Mouse (Mus musculus): ENCODE results near the gene Ap1m2. TPM values are rescaled to one million over a fixed set of nuclear protein-coding genes. Genes with fewer than 3 reads are reported as not detected.
"Not testable (repeated sequence)": the region's sequence is repeated elsewhere in the genome, so short reads cannot be mapped to it uniquely, and the experiment has no call there.

Ap1m2 gene
- total RNA-seq, 2 experiments from 2014 or later: not detected

DNA sequence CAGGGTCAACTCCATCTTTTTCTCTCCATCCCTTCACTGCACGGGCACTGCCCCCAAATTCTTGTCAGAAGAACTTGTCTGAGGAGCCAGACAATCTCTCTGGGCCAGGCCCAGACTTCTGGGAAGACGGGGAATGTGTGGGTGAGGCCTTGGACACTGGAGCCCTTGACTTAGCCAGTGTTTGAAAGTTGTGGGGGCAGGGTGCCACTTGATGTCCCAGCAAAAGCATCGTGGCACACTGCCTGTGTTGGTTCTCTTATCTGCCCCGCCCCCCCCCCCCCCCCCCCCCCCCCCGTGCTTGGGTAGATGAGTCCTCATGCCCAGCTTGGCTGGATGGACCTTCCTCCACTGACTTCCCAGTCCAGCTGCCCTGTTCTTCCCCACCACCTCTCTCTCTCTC lies 16.9 kb upstream of the Ap1m2 start:
- intact Hi-C loops (cut with DNase I): no loop called here
- DNase-seq: peak; percentile 82 to 84

DNA sequence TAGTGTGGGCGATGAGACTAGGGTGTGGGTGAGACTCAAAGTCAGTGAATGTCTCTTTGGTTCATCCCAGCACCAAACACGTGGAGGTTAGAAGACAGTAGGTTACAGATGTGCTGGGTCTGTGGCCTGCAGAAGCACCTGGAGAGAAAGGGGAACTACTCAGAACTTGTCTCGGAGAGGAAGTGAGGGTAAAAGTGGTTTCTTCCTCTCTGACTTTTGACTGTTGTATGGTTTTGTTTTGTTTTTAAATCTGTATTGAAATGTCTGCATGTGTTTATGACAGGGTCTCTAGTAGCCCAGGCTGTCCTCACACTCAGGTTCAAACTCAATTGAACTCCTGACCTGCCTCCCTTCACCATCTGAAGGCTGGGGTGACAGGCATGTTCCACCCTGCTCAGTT lies 15.9 kb upstream of the Ap1m2 start:
- no peak for DNase-seq
- intact Hi-C loops (cut with DNase I): no loop called here

DNA sequence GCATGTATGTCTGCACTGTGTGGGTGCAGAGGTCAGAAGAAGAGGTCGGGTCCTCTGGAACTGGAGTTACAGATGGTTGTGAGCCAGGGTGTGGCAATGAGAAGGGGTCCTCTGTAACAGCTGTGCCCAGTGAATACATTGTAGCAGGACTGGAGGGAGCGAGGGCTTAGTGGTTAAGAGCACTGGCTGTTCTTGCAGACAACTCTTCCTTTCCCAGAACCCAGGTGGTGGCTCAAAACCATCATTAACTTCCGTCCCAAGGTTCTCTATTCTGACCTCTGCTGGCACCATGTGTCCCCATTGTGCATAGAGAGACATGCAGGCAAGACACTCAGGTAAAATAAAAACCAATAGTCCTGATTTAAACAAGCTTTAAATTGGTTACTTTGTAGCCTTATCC lies 15.4 kb upstream of the Ap1m2 start:
- no peak for DNase-seq
- intact Hi-C loops (cut with DNase I): no loop called here

DNA sequence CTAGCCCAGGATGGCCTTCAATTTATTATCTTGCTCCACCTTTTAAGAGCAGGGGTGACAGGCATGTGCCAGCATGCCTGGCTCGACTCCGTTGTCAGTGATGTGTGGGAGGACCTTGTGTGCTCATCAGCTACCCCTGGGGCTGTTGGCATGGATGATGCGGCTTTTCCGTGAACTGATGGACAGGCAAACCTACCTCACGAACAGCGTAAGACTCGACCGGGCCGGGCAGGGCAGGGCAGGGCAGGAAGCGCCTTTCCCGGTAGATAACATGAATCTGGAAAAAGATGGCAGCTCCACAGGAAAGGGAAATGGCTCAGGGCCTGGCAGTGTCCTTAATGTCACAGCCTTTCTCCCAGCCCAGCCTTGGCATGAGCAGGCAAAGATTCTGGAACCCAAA lies 12.1 kb upstream of the Ap1m2 start:
- DNase-seq: no peak
- intact Hi-C loops (cut with DNase I): no loop called here

DNA sequence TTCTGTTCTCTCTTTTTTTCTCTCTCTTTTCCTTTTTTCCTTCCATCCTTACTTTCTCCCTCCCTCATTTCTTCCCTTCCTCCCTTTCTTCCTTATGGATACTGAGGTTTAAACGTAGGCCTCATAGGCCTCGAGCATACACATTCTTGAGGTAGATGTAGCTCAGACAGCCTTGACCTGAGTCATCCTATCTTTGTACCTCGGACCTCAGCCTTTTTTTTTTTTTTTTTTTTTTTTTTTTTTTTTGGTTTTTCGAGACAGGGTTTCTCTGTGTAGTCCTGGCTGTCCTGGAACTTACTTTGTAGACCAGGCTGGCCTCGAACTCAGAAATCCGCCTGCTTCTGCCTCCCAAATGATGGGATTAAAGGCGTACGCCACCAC lies 10.8 kb upstream of the Ap1m2 start:
- intact Hi-C loops (cut with DNase I); DNase-seq: not testable (repeated sequence)

DNA sequence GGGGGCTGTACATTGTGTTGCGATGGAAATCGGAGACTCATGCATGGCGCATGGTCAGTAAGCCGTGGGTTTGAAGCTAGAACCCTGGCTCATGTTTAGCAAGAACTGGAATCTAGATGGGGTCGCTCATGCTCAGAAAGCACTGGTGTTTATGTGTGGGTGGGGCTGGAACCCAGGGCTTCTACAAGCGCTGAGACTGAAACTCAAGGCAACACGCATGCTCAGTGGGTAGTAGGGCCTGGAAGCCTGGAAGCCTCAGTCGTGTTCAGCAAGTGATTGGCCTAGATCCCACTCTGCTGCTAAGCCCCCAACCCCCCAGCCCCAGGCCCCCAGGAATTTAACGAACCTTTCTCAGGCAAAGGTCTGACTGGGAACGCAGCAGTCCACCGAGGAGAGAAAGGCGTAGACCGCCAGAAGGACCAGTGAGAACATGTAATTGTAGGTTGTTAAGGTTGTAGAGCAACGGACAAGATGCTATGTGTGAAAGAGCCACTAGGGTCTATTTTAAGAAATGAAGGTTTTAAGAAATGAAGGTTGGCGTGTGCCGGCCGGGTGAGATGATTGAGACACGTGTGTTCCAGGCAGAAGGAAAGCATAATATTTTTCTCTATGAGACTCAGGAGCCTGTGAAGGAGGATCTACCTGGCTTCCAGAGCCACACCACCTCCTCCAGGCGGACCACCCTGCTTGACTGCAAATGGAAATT lies 10.2 kb upstream of the Ap1m2 start:
- no peak for DNase-seq
- intact Hi-C loops (cut with DNase I): no loop called here

DNA sequence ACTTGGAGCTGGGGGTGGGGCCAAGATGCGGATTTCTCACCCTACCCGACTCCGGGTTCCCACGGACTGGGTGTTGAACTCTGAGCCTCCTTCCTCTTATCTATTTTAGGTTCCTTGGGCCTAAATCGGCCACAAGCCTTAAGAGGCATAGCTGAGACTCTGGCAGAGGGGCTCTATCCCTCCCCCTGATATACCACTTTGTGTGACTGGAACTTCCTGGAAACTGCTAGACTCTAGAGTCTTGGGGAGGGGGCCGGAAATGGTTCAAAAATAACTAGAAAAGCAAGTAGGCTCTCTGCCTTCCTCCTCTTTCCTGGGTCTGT lies 9.3 kb upstream of the Ap1m2 start:
- intact Hi-C loops (cut with DNase I): loop anchor here (2.0 kb wide), 1 partner anchor 15 kb away; no protein-coding TSS in a partner anchor
- DNase-seq: peak; percentile 47 to 57

DNA sequence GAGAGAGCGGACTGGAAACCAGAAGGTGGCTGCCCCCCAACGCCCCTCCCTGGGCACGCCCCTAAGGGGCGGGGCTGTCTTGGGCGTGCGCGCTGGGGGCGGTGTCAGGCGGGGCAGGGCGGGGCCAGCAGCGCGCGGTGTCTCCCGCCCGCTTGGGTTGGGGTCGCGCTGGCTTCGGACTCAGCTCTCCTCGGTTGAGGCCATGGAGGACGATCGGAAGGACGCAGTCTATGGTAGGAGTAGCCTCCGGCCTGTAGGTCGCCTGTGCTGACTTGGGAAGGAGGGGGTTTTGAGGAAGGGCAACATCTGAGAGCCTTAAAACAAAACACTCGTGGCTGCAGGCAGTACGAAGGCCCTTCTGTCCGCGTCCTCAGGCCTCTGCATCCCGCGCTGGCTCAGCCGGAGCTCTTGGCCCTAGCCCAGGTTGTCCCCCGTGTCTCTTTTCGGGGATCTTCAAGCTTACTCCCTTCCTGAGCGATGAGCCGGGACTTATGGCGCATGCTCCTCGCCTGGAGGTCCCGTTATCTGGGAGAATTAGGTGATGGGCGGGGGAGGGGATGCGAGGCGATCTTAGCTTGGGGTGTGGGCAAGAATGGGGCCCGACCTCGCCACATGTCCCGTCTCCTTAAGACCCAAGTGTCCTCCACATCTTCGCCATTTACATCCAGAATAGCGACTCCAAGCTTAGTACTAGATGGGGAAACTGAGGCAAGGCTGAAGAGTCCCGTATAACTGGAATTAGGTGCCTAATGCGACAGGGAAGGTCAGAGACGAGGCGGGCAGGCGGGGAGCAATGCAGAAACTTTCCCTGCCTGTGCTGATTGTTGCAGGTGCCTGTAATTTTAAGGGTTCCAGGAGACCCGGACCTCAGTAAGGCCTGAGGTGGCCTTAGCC lies 8.7 kb upstream of the Ap1m2 start, which contains the start of gene Slc44a2:
TSS of gene Slc44a2 (plus strand) at position 80 of the 894 bp plus-strand sequence.
- intact Hi-C loops (cut with DNase I): loop anchor here (2.0 kb wide), 1 partner anchor 16 kb away; no protein-coding TSS in a partner anchor
- peak; percentile 91 to 92 for DNase-seq

DNA sequence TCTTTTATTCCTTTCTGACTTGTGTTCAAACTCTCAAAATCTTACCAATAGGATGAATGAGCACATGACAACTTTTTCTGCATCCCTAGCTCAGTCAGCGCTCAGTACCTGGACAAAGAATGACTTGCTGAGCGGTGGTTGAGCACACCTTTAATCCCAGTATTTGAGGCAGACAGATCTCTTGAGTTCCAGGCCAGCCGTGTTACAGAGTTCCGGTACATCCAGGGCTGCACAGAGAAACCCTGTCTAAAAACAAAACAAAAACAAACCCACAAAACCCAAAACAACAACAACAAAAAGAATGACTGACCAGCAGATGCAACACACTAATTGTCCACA lies 8.1 kb upstream of the Ap1m2 start:
- intact Hi-C loops (cut with DNase I): loop anchor here (2.0 kb wide), 1 partner anchor 17 kb away; no protein-coding TSS in a partner anchor
- DNase-seq: no peak

DNA sequence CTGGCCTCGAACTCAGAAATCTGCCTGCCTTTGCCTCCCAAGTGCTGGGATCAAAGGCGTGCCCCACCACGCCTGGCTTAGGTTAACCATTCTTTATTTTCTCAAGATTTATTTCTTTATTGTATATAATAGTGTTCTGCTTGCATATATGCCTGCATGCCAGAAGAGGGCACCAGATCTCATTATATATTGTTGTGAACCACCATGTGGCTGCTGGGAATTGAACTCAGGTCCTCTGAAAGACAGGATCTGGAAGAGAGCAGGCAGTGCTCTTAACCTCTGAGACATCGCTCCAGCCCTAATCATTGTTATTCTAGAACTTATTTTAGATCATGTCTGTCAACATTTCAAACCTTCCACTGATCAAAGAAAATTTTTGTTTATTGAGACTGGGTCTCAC lies 7.4 kb upstream of the Ap1m2 start:
- intact Hi-C loops (cut with DNase I): no loop called here
- DNase-seq: no peak

DNA sequence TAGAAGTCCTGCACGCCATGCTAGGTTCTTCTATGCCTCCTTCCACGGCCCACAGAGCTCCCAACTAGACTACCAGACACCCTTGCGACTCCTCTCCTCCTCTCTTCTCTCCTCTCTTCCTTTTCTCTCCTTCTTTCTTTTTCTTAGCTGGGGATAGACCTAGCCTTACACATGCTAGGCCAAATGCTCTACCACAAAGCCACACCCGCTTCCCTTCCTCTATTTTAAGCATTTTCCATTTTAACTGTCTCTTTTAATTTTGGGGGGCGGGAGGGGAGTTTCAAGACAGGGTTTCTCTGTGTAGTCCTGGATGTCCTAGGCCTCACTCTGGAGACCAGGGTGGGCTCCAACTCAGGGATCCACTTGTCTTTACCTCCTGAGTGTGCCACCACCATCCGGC lies 6.7 kb upstream of the Ap1m2 start:
- intact Hi-C loops (cut with DNase I): no loop called here
- DNase-seq: no peak

DNA sequence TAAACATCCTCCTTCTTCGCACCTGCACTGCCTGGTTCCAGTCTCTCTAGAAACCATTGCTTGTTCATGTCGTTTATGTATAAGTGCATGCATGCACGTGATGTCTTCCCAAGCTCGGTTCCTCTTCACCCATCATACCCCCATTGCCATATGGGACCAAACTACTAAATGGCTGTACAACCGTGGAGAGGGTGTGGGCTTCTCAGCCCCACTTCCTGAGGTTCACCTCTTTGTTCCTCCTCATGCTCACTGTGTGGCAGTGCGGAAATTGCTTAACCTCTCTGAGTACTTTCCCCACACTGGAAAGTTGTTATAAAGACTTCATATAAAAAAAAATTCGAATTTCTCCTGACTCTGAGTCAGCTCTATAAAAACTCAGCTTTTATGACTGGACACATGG lies 4.6 kb upstream of the Ap1m2 start:
- no peak for DNase-seq
- intact Hi-C loops (cut with DNase I): no loop called here

DNA sequence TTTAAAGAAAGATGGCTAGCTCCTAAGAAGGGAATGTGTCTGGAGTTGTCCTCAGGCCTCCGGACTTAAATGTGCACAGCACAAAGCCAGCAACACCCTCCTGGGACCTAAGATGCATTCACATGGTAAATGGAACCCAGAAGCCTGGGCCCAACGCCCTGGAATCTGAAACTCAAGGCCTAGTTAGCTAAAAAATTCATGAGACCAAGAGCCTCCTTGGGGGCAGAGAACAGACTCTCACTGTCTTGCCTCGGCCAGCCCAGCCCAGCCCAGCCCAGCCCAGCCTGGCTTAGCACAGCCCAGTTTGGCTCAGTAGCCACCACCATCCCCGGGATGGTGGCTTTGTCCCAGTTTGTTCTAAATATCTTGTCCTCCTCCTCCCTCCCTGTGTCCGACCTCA lies 3.3 kb upstream of the Ap1m2 start:
- no peak for DNase-seq
- intact Hi-C loops (cut with DNase I): no loop called here

DNA sequence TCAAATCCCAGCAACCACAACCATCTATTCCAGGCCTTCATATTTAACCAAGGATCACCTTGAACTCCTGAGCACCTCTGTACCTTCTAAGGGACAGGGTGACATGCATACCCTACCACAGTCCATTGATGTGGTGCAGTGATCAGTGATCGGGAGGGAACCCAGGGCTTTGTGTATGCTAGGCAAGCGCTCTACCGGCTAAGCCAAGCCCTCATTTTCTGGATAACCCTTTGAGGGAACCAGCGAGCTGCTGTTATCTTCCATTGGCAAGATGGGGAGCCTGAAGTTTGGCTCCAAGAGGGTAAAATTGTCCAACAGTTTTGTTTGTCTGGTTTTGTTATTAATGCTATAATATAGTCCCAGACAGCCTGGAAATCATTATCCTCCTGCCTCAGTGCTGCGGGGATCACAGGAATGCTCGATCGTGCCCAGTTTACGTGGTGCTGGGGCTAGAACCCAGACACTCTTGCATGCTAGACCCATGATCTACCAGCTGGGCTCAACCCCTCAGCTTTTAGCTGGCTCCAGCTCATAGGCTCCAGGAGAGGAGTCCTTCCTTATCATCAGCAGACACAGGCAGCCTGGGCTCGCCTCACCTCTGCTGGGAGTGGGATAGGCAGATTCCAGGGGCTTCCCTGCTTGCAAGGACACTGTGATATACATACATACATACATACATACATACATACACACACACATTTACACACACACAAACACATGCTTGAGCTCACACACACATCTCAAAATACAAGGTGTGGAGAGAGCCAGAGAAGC lies 2.4 kb upstream of the Ap1m2 start:
- no peak for DNase-seq
- intact Hi-C loops (cut with DNase I): no loop called here

DNA sequence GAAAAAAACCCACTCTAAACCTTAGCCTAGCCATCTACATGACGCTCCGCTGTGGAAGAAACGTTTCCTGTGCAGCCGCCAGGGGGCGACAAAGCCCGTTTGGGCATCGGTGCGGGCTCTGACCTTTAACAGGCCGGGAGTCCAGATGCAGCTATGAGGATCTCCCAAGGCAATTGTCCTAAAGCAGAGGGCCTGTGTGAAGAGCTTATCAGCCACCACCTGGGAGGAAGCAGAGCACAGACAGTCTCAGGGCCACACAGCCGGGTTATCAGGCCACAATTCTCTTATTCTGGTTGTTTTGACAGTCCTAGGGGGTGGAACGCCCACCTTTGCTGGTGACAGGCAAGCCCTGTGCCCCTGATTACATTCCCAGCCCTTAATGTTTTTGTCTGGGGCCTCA lies 1.3 kb upstream of the Ap1m2 start:
- DNase-seq: peak; percentile 93 to 95

DNA sequence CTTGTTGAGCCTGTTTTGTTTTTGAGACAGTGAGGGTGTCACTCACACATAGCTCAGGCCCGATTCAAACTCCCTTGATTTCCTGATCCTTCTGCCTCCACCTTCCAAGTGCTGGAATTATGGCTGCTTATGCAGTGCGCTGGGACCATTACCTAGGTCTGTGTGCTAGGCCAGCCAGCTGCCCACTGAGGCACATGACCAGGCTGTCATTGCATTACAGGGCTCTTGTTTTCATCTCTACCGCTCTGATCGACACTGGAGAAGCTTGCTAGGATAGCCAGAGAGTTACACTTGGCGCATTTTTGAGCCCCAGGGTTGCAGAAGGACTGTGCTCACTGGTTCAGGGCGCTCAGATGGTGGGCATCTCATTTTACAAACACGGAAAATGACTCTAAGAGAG lies 442 bp downstream of the Ap1m2 start:
- no peak for DNase-seq
- intact Hi-C loops (cut with DNase I): loop anchor here (2.0 kb wide), 2 partner anchors 99 to 155 kb away; partner anchors contain the start of gene Qtrt1

More for the DNA sequence above, 1.3 kb upstream of the Ap1m2 start:
- intact Hi-C loops (cut with DNase I): loop anchor here (1.0 to 2.0 kb wide), 3 partner anchors 44 to 153 kb away; partner anchors contain the start of gene Qtrt1

DNA sequence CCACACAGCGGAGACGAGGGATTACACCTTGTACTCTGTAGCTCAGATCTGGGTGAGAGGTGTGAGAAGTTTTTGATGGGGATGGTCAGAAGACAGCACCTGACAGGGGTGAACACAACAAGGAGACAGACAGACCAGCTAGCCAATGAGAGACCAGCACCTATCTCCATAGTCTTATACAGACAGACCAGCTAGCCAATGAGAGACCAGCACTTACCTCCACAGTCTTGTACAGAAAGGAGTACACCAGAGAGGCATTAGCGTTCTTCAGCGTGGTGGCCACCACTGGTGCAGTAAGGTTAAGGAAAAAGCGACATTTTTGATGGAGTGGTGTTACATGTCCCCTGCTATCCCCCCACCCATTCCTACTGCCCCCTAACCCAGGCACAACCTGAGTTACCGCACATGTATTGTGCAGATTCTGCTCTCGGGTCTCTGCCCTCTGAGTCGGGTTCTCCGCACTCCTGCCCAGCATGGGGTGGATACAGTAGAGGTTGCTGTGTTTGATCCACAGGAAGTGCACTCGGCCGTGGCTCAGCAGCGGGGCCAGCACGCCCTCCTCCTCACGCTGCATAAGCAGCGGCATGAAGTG lies 2.9 kb downstream of the Ap1m2 start:
- intact Hi-C loops (cut with DNase I): no loop called here
- DNase-seq: no peak

DNA sequence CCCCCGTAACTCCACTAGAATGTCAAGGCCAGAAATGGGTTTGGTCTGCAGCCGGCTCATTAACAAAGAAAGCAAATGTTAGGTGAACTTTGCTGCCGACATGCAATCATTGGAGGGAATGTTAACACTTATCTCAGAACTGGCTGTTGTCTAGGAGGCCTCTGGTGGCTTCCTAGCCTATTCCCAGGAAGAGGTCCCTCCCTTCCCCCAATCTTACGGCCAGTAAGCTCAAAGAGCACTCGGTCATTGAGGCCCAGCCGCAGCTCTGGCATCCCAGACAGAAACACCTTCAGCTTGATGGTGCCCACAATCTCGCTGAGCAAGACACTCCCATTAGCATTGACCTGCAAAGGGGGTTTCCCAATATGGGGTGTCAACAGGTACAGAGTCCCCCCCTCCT lies 7.1 kb downstream of the Ap1m2 start:
- no peak for DNase-seq
- intact Hi-C loops (cut with DNase I): no loop called here

DNA sequence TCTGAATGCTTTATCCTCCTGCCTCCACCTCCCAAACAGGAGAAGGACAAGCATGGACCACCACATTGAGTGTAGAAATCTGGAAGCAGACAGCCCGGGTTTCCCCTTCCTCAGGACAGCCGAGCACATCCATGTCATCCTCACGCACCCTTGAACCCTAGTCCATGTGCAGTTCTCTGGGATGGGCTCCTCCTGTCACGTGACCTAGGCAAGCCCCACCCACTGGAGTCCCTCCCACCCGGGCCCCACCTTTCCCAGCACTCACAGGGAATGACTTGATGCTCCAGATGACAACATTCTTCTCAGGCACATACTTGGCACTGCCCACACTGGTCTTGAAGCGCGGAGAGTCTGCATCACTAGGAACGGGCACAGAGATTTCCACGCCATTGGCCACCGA lies 13.1 kb downstream of the Ap1m2 start:
- intact Hi-C loops (cut with DNase I): no loop called here

DNA sequence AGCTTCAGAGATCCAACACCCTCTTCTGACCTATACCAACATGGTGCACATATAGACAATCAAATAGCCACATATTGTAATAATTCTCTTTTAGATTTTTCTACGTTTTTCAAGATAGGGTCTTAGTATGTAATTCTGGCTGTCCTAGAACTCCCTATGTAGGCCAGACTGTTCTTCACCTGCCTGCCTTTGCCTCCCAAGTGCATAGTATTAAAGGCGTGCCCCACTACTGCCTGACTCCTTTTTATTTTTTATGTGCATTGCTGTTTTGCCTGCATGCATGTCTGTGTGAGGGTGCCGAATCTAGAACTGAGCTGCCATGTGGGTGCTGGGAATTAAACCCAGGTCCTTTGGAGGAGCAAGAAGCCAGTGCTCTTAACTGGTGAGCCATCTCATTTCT lies 19.9 kb downstream of the Ap1m2 start:
- no peak for DNase-seq
- intact Hi-C loops (cut with DNase I): no loop called here

More for the DNA sequence above, 13.1 kb downstream of the Ap1m2 start:
- DNase-seq: no peak

DNA sequence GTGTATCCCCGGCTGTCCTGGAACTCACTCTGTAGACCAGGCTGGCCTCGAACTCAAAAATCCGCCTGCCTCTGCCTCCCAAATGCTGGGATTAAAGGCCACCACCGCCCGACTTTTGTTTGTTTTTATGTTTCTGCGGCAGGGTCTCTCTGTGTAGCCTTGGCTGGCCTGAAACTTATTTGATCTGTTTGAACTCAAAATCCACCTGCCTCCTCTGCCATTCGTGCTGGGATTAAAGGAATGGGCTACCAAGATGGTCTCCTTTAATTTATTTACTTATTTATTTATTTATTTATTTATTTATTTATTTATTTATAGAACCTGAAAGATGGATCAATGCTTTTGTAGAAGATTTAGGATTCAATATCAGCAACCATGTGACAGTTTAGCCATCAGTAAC lies 20.3 kb downstream of the Ap1m2 start:
- intact Hi-C loops (cut with DNase I): loop anchor here (2.0 kb wide), 1 partner anchor 53 kb away; the partner anchor contains the start of gene Keap1

More for the DNA sequence above, 20.3 kb downstream of the Ap1m2 start:
- not testable (repeated sequence) for DNase-seq

All from heart, postnatal 10 days (tissue).